Mouse (Mus musculus): ENCODE measurements around the gene C530008M17Rik. TPM values are rescaled to one million over a fixed set of nuclear protein-coding genes. Genes with fewer than 3 reads are reported as not detected.

C530008M17Rik gene
- polyA plus RNA-seq, 1 experiment: 26.5 TPM

DNA sequence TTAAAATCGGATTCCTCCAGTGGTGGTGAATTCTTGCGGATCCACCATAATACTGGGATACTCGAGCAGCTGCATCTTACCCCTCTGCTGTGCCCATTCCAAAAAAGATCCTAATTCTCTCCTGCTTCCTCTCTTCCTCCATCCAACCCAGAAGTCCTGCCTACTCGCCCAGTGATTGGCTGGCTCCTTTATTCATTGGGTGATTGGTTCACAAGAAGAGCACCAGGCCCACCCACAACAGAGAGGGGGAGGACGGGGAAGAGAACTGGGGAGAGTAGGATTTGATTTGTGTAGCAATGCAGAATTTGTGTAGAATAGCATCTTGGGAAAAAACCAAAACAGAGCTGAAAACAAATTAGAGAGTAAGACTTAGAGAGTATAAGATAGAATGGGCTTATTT lies 180.7 kb downstream of the C530008M17Rik start:
- 0 out of 2 replicates have a peak, but pooled peaks have one; percentile 25 for TF ChIP-seq POLR2A (IDR thresholded peaks at IDR 0.05; ENCODE audit: extremely low read depth, insufficient read depth, low read length)
- TF ChIP-seq CTCF (IDR thresholded peaks at IDR 0.05; ENCODE audit: extremely low read depth, insufficient read depth, low read length): no peak
- Histone ChIP-seq H3K4me3 (ENCODE audit: insufficient read depth, low read length) (peak overlapping the region; percentile 43), H3K4me1 (ENCODE audit: control insufficient read depth, insufficient read depth, low read length) (0 out of 2 replicates have a peak, but pooled peaks cover 1% of the 10 kb centered on the region), H3K27ac (ENCODE audit: insufficient read depth, low read length) (no peak overlapping the region)

DNA sequence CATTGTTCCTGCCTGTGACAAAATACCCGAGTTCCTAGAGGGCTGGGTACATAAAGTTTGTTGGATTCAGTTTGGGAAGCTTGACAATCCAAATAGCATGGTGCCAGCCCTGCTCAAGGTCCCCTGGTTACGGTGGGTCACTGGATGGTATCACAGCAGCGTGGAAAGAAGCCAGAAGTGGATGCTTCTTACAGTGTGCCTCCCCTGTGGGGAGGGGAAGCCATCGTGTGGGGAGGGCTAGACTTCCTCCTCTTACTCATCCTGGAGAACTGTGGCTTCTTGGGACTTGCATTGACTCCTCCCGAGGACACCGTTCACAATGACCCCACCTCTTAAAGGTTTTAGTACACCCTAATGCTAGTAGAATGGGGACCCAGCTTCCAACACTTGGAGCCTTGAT lies 183.5 kb downstream of the C530008M17Rik start:
- Histone ChIP-seq H3K27ac (ENCODE audit: insufficient read depth, low read length) (no peak overlapping the region), H3K4me1 (ENCODE audit: control insufficient read depth, insufficient read depth, low read length) (0 out of 2 replicates have a peak, but pooled peaks cover 1% of the 10 kb centered on the region), H3K4me3 (ENCODE audit: insufficient read depth, low read length) (no peak overlapping the region)
- TF ChIP-seq CTCF (IDR thresholded peaks at IDR 0.05; ENCODE audit: extremely low read depth, insufficient read depth, low read length) (no peak), POLR2A (IDR thresholded peaks at IDR 0.05; ENCODE audit: extremely low read depth, insufficient read depth, low read length) (no peak)

DNA sequence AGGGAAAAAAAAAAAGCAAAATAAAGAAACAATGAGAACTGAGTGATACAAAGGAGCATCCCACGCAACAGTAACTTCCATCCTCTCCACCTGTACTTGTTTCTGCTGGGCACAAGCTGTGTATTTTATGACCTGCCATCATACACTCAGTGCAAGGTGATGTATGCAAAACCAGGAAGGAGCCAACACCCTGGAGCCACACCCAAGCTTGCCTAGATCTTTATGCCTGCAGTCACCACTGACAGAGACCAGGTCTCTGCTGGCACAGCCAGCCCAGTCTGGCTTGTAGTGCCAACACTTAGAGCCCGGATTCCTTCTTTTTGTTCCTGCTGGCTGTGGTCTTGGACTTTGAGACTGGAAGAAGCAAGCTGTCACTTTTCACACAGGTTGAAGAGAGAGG lies 185.5 kb downstream of the C530008M17Rik start:
- Histone ChIP-seq H3K27ac (ENCODE audit: insufficient read depth, low read length) (no peak overlapping the region), H3K4me1 (ENCODE audit: control insufficient read depth, insufficient read depth, low read length) (peaks cover 3% of the 10 kb centered on the region; the same call in 1 of the 2 replicates), H3K4me3 (ENCODE audit: insufficient read depth, low read length) (no peak overlapping the region)
- no peak for TF ChIP-seq POLR2A (IDR thresholded peaks at IDR 0.05; ENCODE audit: extremely low read depth, insufficient read depth, low read length)
- no peak for TF ChIP-seq CTCF (IDR thresholded peaks at IDR 0.05; ENCODE audit: extremely low read depth, insufficient read depth, low read length)

DNA sequence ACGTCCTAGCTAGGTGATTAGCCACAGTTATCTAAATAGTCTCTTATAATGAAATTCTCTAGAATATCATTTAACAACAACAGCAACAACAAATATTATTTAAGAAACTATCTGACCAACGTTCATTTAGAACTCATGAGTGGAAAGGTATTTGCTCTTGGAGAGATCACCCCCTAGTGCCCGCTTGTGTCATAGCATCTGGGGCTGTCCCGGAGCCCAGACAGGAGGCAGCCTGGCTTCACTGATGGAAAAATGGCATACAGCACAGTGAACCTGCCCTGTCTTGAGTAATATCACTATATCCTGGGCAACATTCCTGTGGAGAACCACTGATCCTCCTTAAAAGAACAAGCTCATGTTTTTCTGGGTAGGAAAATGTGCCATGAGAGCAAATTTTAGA lies 187.1 kb downstream of the C530008M17Rik start:
- peaks cover 1% of the 10 kb centered on the region; the same call in 1 of the 2 replicates for H3K4me1 ChIP-seq (ENCODE audit: control insufficient read depth, insufficient read depth, low read length)
- H3K4me3 ChIP-seq (ENCODE audit: insufficient read depth, low read length): no peak overlapping the region
- no peak overlapping the region for H3K27ac ChIP-seq (ENCODE audit: insufficient read depth, low read length)
- TF ChIP-seq POLR2A (IDR thresholded peaks at IDR 0.05; ENCODE audit: extremely low read depth, insufficient read depth, low read length) (no peak), CTCF (IDR thresholded peaks at IDR 0.05; ENCODE audit: extremely low read depth, insufficient read depth, low read length) (peak; percentile 81)

DNA sequence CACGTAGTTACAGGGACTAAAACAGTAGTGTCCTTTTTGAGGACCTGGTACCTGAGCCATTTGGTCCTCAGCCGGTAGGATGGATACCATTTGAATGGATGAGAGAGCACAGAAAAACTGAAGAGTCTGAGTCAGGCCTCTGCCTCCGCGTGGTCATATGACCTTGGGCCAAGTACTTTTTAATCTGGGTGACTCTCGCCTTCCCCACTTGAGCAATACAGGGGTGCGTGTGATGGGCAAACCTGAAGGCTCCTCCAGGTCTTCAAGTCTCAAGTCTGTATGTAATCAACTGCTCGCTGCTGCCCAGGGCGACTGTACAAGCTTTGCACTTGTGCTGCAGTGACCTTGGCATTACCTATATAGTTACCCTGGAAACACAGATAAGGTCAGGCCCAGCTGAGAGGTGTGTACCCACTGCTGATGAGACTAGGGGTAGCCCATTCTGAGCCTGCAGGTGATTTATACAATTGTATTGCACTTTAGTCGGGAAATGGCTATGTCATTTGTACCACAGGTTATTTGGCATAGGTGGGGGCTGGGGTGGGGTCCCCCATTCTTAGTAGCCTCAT lies 187.6 kb downstream of the C530008M17Rik start:
- H3K27ac ChIP-seq (ENCODE audit: insufficient read depth, low read length): no peak overlapping the region

DNA sequence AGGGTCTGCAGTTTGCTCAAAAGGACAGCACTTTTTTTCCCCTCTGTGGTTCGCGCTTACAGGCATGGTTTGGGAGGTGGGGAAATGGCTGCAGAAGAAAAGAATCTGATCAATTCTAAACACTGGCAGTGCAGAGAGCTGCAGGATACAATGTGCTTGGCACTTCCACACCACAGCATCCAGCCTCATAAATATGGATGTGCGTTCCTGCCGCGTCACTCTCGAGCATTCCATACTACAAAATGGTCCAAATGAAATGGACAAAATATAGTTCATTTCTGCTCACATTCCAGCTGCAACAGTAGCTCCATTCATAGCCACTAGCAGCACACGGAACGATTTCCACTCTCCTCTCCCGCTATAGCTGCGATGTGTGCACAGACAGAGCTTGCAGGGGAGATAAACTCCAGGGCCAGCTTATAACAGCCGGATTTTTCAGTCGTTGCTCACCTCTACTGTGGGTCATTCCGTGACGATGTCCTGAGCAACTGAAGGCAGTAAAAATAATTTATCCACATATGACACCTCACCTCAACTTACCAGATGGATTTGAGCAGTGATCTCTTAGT lies 188.4 kb downstream of the C530008M17Rik start:
- H3K27ac ChIP-seq (ENCODE audit: insufficient read depth, low read length): no peak overlapping the region
- H3K4me3 ChIP-seq (ENCODE audit: insufficient read depth, low read length): no peak overlapping the region
- TF ChIP-seq POLR2A (IDR thresholded peaks at IDR 0.05; ENCODE audit: extremely low read depth, insufficient read depth, low read length) (no peak), CTCF (IDR thresholded peaks at IDR 0.05; ENCODE audit: extremely low read depth, insufficient read depth, low read length) (no peak)
- H3K4me1 ChIP-seq (ENCODE audit: control insufficient read depth, insufficient read depth, low read length): peaks cover 1% of the 10 kb centered on the region; the same call in 1 of the 2 replicates

More for the DNA sequence above, 187.6 kb downstream of the C530008M17Rik start:
- H3K4me1 ChIP-seq (ENCODE audit: control insufficient read depth, insufficient read depth, low read length): peaks cover 1% of the 10 kb centered on the region; the same call in 1 of the 2 replicates
- no peak for TF ChIP-seq POLR2A (IDR thresholded peaks at IDR 0.05; ENCODE audit: extremely low read depth, insufficient read depth, low read length)
- TF ChIP-seq CTCF (IDR thresholded peaks at IDR 0.05; ENCODE audit: extremely low read depth, insufficient read depth, low read length): no peak
- H3K4me3 ChIP-seq (ENCODE audit: insufficient read depth, low read length): no peak overlapping the region

DNA sequence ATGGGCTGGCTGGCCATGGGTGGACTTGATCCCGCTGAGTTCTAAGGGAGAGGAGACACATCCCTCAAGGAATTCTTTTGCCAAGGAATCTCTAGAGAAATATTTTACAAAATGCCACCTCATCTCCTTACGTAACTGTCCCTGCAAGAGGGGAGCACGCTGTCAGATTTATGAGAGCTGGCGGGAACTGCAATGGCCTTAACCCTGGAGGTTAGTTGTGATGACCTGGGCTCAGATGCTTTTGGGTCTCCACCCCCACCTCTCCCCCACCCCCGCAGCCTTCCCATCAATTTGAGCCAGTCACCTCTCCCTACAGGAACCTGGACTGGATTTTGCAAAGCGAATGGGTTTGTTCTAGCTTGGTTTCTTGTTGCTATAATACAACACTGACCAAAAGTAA lies 190.8 kb downstream of the C530008M17Rik start:
- Histone ChIP-seq H3K4me3 (ENCODE audit: insufficient read depth, low read length) (no peak overlapping the region), H3K4me1 (ENCODE audit: control insufficient read depth, insufficient read depth, low read length) (peaks cover 1% of the 10 kb centered on the region; the same call in 1 of the 2 replicates), H3K27ac (ENCODE audit: insufficient read depth, low read length) (no peak overlapping the region)
- TF ChIP-seq CTCF (IDR thresholded peaks at IDR 0.05; ENCODE audit: extremely low read depth, insufficient read depth, low read length) (no peak), POLR2A (IDR thresholded peaks at IDR 0.05; ENCODE audit: extremely low read depth, insufficient read depth, low read length) (no peak)

DNA sequence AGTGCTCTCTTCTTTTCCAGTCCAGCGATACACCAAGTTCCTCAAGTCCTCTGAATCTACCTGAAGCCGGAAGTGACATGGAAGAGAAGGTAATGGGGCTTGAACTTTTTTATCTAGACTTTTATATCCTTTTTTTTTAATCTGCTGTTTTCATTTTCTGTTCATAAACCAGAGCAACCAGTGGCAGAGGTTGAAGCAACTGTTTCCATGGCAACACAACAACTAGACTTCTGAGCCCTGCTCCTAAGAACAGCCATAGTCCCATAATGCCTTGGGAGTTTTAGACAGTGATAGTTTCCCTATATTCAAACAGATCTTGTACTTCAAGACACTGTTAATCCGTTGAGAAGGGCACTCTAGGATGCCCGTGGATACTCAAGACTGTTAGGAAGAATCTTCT lies 195.0 kb downstream of the C530008M17Rik start:
- TF ChIP-seq CTCF (IDR thresholded peaks at IDR 0.05; ENCODE audit: extremely low read depth, insufficient read depth, low read length) (no peak), POLR2A (IDR thresholded peaks at IDR 0.05; ENCODE audit: extremely low read depth, insufficient read depth, low read length) (no peak)
- Histone ChIP-seq H3K4me1 (ENCODE audit: control insufficient read depth, insufficient read depth, low read length) (peaks cover 2% of the 10 kb centered on the region; the same call in 1 of the 2 replicates), H3K27ac (ENCODE audit: insufficient read depth, low read length) (no peak overlapping the region), H3K4me3 (ENCODE audit: insufficient read depth, low read length) (no peak overlapping the region)

DNA sequence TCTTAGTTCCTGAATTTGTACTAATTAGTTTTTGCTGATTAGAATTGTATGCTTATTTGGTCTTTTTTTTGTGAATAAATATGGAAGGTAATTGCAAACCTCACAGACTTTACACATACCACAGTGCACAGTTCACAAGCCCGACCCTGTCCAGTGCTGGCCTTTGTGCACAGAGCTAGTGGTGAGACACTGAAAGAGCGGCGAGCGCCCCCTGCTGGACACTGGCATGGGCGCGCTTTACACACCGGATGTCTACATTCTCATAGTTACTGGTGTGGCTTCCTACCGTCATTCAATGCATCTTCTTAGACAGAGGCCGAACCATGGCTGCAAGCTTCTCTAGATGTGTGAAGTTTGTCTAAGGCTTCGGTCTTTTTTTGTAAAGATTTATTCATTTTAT lies 197.2 kb downstream of the C530008M17Rik start:
- Histone ChIP-seq H3K4me3 (ENCODE audit: insufficient read depth, low read length) (no peak overlapping the region), H3K27ac (ENCODE audit: insufficient read depth, low read length) (no peak overlapping the region), H3K4me1 (ENCODE audit: control insufficient read depth, insufficient read depth, low read length) (peaks cover 2% of the 10 kb centered on the region; the same call in 1 of the 2 replicates)
- no peak for TF ChIP-seq POLR2A (IDR thresholded peaks at IDR 0.05; ENCODE audit: extremely low read depth, insufficient read depth, low read length)
- TF ChIP-seq CTCF (IDR thresholded peaks at IDR 0.05; ENCODE audit: extremely low read depth, insufficient read depth, low read length): peak; percentile 73

Data from cortical plate, adult 2 months (tissue).